Mouse (Mus musculus) heart, embryonic 13.5 days (tissue): ENCODE results near the gene Eef1g. TPM values are rescaled to one million over a fixed set of nuclear protein-coding genes. Genes with fewer than 3 reads are reported as not detected.

Source experiments
- ATAC-seq: fragments of 200-750 bp; cut with Nextera tagmentation; 2 replicates; pipeline ENCODE4 v1.8.0; 2017; ENCODE audit warnings: moderate TSS enrichment; ENCODE audit not compliant: insufficient number of reproducible peaks, low FRiP score, low TSS enrichment; ENCODE audit errors: extremely low read depth
- H3K27ac ChIP-seq: fragments of 300-500 bp; sonication (generic); replicated peaks from 2 replicates; pipeline ENCODE4 v1.5.1; 2015; ENCODE audit warnings: moderate library complexity, mild to moderate bottlenecking, inconsistent platforms
- H3K27me3 ChIP-seq: fragments of 300-500 bp; sonication (generic); replicated peaks from 2 replicates; pipeline ENCODE4 v1.6.1; 2015; ENCODE audit warnings: mild to moderate bottlenecking, inconsistent platforms
- H3K36me3 ChIP-seq: fragments of 300-500 bp; sonication (generic); 2 replicates; pipeline ENCODE4 v1.6.1; 2015; ENCODE audit warnings: mild to moderate bottlenecking, inconsistent platforms
- H3K4me1 ChIP-seq: fragments of 300-500 bp; sonication (generic); 2 replicates; pipeline ENCODE4 v1.6.1; 2015; ENCODE audit warnings: inconsistent platforms
- H3K4me2 ChIP-seq: fragments of 300-500 bp; sonication (generic); 2 replicates; pipeline ENCODE4 v1.6.1; 2015; ENCODE audit warnings: inconsistent platforms, mild to moderate bottlenecking, moderate library complexity
- H3K4me3 ChIP-seq: fragments of 300-500 bp; sonication (generic); 2 replicates; pipeline ENCODE4 v1.5.1; 2015; ENCODE audit warnings: moderate library complexity, mild to moderate bottlenecking, inconsistent platforms
- H3K9ac ChIP-seq: fragments of 300-500 bp; sonication (generic); 2 replicates; pipeline ENCODE4 v1.6.1; 2015; ENCODE audit warnings: inconsistent platforms, mild to moderate bottlenecking, moderate library complexity
- H3K9me3 ChIP-seq: fragments of 300-500 bp; sonication (generic); 2 replicates; pipeline ENCODE4 v1.6.1; 2016; ENCODE audit warnings: inconsistent platforms
- WGBS: fragments of 180-500 bp; shearing (Covaris S2); methylation state at CpG from one replicate; pipeline ENCODE4 v1.1.7; 2015; ENCODE audit warnings: mixed read lengths; 5-methylcytosine and 5-hydroxymethylcytosine counted together
- polyA plus RNA-seq: library from polyadenylated mRNA; unstranded; fragments of >200 nt; fragmentation: Nextera tagmentation; extraction: Ambion mirVana; gene quantifications from 2 replicates; pipeline ENCODE4 v1.2.1, GENCODE M21; 2015

The Eef1g gene
- polyA plus RNA-seq, 1 experiment from 2014 or later: 251 TPM

DNA sequence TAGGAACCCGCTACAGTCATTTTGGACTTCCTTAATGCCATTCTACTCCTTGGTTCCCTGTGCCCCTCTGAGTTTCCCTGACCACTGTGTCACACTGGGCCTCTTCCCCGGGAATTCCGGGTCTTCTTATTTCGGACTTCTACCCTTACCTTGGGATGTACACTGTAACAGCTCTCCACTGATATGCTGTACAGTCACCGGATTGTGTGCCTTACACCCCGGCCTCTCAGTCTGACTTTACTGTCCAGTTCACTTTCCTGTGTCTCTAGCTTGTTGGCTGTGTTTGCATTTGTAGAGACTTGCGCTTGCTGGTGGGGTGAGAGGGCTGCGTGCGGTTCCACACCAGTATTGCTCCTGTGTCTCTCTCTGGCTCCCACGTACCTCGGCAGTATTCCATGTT, 36.7 kb upstream of the Eef1g start:
- 6% methylated on average over 11 of the region's 11 CpGs for WGBS
- Histone ChIP-seq H3K9ac (peak overlapping the region; percentile 91), H3K4me3 (peak overlapping the region; percentile 89), H3K4me2 (peak overlapping the region; percentile 87), H3K27me3 (no peaks in the 10 kb centered on the region), H3K9me3 (no peaks in the 10 kb centered on the region), H3K4me1 (peaks cover 21% of the 10 kb centered on the region), H3K27ac (peak overlapping the region; percentile 82), H3K36me3 (peaks cover 60% of the 10 kb centered on the region)
- ATAC-seq: no peak

DNA sequence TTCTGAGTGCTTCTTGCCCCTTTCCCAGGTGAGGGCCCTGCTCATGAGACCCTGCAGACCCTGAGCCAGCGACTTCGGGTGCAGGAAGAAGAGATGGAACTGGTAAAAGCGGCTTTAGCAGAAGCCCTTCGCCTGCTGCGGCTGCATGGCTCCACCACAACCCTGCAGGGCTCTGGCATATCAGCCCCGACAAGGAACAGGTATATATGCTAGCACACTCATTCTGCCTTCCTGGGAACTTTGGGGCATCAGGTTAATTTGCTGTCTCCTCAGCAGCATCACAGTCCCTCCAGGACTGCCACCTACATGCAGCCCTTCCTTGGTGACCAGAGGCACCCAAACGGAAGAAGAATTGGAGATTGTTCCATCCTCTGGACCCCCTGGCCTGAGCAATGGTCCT, 36.1 kb upstream of the Eef1g start:
- no peaks in the 10 kb centered on the region for H3K27me3 ChIP-seq
- no peak overlapping the region for H3K27ac ChIP-seq
- WGBS: 74% methylated on average over 7 of the region's 7 CpGs
- no peaks in the 10 kb centered on the region for H3K9me3 ChIP-seq
- H3K4me1 ChIP-seq: peaks cover 21% of the 10 kb centered on the region
- peaks cover 60% of the 10 kb centered on the region for H3K36me3 ChIP-seq
- H3K9ac ChIP-seq: peak overlapping the region; percentile 91
- no peak for ATAC-seq
- H3K4me3 ChIP-seq: peak overlapping the region; percentile 89
- peak overlapping the region; percentile 87 for H3K4me2 ChIP-seq

DNA sequence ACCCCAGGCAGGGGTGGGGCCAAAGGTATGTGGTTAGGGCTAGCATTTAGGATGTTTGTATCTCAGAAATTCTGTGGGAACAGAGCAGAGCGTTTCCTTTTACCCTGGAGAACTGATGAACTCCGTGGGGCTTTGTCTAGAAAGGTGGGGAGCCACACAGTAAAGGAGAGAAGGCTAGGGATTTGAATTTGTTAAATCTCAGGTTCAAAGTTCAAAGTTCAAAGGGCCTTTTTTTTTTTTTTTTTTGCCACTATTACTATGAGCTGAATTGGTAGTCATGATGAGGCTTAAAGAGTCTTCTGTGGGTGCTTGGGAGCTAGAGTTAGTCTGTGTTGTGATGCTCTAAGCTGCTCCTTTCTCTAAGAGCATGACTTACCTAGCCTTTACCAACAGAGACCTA, 30.1 kb upstream of the Eef1g start:
- Histone ChIP-seq H3K9ac (no peak overlapping the region), H3K9me3 (no peaks in the 10 kb centered on the region), H3K36me3 (peaks cover 69% of the 10 kb centered on the region), H3K4me3 (no peak overlapping the region), H3K4me1 (peaks cover 9% of the 10 kb centered on the region), H3K4me2 (no peak overlapping the region), H3K27me3 (no peaks in the 10 kb centered on the region), H3K27ac (no peak overlapping the region)
- no peak for ATAC-seq
- WGBS: 78% methylated on average over 2 of the region's 2 CpGs

DNA sequence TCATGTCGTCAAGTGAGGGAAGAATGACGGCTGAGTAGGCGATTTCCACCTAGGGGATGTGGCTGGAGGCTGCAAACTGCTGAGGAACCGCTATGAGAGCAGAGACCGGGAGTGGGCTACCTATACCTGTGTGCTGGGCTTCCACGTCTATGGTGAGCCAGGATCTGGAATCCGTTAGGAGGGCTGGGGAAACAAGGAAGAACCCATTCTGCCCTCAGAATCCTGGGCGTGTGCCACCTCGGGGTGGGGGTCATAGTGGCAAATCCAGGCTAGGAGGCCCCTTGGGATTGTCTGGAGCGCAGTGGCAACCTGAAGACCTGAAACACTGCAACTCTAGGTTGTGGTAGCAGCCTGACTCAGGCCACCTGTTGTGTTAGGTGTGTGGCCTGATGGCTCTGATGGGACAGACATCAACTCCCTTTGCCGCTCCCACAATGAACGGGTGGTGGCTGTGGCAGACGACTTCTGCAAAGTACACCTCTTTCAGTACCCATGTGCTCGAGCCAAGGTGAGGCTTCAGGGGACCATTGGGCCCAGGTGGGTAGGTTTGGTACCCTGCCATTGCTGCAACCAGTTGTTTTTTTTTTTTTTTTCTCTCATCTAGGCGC, 26.2 kb upstream of the Eef1g start:
- Histone ChIP-seq H3K4me2 (peak overlapping the region; percentile 82), H3K4me3 (peak overlapping the region; percentile 92), H3K9ac (peak overlapping the region; percentile 98), H3K27ac (peak overlapping the region; percentile 77; the same call in 1 of the 2 replicates), H3K4me1 (peaks cover 39% of the 10 kb centered on the region), H3K36me3 (peaks cover 56% of the 10 kb centered on the region), H3K9me3 (no peaks in the 10 kb centered on the region), H3K27me3 (no peaks in the 10 kb centered on the region)
- WGBS: 83% methylated on average over 15 of the region's 15 CpGs
- no peak for ATAC-seq

DNA sequence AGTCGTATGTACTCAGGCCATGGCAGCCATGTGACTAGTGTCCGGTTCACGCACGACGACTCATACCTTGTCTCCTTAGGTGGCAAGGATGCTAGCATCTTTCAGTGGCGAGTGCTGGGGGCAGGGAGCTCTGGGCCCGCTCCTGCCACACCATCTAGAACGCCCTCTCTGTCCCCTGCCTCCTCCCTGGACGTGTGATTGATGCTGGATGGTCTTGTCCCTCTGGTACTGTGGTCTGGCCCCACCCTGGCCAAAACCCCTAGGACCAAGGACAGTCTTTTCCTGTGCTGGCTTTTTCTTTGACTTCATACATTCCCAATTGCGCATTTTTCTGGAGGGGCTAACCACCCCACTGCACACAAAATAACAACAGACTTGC, 25.7 kb upstream of the Eef1g start:
- Histone ChIP-seq H3K4me1 (peaks cover 39% of the 10 kb centered on the region), H3K36me3 (peaks cover 58% of the 10 kb centered on the region), H3K4me3 (peak overlapping the region; percentile 92), H3K27ac (peak overlapping the region; percentile 77), H3K27me3 (no peaks in the 10 kb centered on the region), H3K9me3 (no peaks in the 10 kb centered on the region), H3K9ac (peak overlapping the region; percentile 98), H3K4me2 (peak overlapping the region; percentile 82)
- no peak for ATAC-seq
- WGBS: 33% methylated on average over 10 of the region's 10 CpGs

DNA sequence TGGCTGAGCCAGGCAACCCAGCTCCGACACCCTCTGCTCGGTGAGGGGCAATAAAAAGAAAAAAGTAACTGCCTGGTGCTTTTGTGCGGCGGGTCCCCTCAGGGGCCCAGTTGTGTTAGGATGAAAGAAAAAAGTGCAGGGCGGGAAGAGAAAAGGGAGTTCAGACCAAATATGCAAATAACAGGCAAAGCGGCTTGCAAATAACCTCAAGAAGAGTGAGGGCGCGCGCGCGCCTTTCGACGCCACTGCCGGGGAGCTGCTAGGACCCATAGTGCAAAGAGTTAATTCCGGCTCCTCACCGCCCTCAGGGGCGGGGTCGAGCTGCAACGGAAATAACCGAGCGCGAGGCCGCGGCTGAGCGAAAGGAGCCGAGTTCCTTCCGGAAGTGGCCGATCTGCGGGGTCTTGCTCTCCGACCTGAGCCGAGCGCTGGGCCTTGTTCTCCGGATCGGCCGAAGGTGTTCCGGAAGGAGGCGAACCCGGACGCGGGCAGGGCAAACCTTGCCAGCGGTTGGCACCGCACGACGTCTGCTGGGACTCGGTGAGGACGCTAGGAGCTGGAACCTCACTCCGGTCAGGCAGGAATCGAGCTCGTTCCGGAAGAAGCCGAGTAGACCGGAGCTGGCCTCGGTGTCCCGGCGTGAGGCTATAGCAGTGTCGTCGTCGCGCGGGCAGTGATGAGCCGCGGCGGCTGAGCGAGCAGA, 25.2 kb upstream of the Eef1g start, which contains the start of gene Mta2:
TSS of gene Mta2 (plus strand) at position 361 of the 703 bp plus-strand sequence.
- Histone ChIP-seq H3K27ac (peak within 1 kb of the TSS; percentile 98), H3K27me3 (no peaks in the 10 kb centered on the region), H3K4me2 (peak within 1 kb of the TSS; percentile 82), H3K9me3 (no peaks in the 10 kb centered on the region), H3K36me3 (peaks cover 58% of the 10 kb centered on the region), H3K9ac (peak within 1 kb of the TSS; percentile 98), H3K4me1 (peaks cover 39% of the 10 kb centered on the region), H3K4me3 (peak within 1 kb of the TSS; percentile 92)
- under 1% methylated on average over 64 of the region's 64 CpGs for WGBS
- peak; percentile 78 for ATAC-seq

DNA sequence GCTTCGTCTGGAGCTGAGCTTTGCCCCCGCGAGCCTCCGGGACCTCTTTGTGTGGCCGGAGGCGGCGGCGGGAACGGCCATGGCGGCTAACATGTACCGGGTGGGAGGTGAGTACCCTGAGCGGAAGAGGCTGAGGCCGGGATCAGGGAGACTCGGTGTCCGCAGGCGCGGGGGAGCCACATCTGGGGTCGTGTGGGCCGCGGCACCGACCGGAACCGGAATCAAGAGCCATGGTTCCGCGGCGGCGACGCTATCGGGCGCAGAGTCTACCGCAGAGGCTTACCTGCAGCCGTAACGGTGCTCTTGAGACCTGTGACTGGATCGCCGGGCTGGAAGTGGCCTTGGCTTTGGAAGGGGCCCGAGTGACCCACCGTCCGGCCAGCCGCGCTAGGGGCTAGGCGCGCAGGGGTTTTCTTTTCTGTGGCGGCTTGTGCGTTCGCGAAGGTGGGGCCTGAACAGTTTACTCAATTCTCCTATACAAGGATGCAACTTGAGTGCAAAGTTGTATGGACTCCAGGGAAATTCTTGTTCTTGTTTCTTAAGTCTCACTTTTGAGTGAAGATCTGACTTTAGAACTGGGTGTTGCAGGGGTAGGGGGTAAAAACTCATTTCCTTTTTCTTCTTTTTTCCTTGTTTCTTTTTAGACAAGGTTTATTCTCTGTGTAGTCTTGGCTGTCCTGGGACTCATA, 24.4 kb upstream of the Eef1g start:
- Histone ChIP-seq H3K9ac (peak overlapping the region; percentile 98), H3K4me1 (peaks cover 39% of the 10 kb centered on the region), H3K4me2 (peak overlapping the region; percentile 82), H3K27me3 (no peaks in the 10 kb centered on the region), H3K27ac (peak overlapping the region; percentile 98), H3K4me3 (peak overlapping the region; percentile 92), H3K9me3 (no peaks in the 10 kb centered on the region), H3K36me3 (peaks cover 58% of the 10 kb centered on the region)
- WGBS: under 1% methylated on average over 46 of the region's 46 CpGs
- peak; percentile 20; the same call in 1 of the 2 replicates for ATAC-seq

DNA sequence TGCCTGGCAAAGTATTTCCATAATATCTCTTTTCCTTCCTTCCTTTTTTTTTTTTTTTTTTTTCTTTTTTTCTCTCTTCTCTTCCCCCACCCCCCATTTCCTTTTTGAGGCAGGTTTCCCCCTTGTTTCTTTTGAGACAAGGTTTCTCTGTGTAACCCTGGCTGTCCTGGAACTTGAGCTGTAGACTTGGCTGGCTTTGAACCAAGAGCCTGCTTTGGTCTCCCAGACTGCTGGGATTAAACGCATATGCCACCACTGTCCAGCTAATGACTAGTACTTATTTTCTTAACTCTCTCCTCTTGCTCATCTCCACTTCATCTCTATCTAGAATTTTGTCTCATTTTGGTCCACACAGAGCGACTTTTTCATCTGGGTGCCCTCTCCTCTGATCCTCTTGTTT, 23.8 kb upstream of the Eef1g start:
- peak overlapping the region; percentile 92 for H3K4me3 ChIP-seq
- no peaks in the 10 kb centered on the region for H3K27me3 ChIP-seq
- peak overlapping the region; percentile 98; the same call in 1 of the 2 replicates for H3K27ac ChIP-seq
- WGBS: 60% methylated on average over 2 of the region's 2 CpGs
- peak overlapping the region; percentile 98 for H3K9ac ChIP-seq
- no peaks in the 10 kb centered on the region for H3K9me3 ChIP-seq
- peaks cover 39% of the 10 kb centered on the region for H3K4me1 ChIP-seq
- H3K4me2 ChIP-seq: peak overlapping the region; percentile 82
- ATAC-seq: no peak
- H3K36me3 ChIP-seq: peaks cover 59% of the 10 kb centered on the region

DNA sequence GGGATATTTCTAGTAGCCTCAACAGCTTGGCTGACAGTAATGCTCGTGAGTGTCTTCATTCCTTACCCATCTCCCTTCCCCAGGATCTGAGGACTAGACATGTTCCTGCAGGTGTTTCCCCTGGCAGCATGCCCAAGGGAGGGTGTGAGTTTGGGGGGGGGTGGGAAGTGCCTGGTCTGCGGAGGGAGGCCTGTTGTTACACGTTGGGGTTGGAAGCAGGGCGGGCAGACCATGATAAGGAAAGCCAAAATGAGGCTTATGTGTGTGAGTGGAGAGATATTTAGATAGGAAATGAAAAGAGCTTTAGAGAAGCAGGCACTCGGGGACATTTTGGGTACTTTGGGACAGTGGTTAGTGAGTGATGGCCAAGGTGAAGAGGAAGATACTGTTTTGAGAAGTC, 22.8 kb upstream of the Eef1g start:
- peaks cover 59% of the 10 kb centered on the region for H3K36me3 ChIP-seq
- H3K4me1 ChIP-seq: peaks cover 39% of the 10 kb centered on the region
- no peaks in the 10 kb centered on the region for H3K9me3 ChIP-seq
- H3K27ac ChIP-seq: peak overlapping the region; percentile 46
- peak overlapping the region; percentile 82 for H3K4me2 ChIP-seq
- no peak for ATAC-seq
- WGBS: 36% methylated on average over 5 of the region's 5 CpGs
- peak overlapping the region; percentile 98 for H3K9ac ChIP-seq
- no peaks in the 10 kb centered on the region for H3K27me3 ChIP-seq
- H3K4me3 ChIP-seq: peak overlapping the region; percentile 92

DNA sequence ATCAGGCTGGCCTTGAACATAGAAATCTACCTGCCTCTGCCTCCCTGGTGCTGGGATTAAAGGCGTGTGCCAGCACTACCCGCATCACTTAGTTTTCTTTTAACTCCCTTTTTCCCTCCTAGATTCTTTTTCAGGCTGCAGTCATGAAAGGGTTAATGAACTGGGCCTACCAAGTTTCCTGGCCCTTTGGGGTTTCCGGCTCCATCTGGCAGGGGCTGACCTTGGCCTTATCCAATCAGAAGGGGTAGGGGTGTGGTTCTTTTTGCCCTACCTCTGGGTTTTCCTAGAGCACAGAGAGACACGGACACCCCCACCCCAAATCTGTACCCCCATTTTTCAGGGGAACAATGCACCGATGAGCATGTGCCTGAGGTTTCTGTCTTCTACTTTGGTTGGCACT, 22.1 kb upstream of the Eef1g start:
- peaks cover 39% of the 10 kb centered on the region for H3K4me1 ChIP-seq
- H3K9ac ChIP-seq: peak overlapping the region; percentile 98
- peak overlapping the region; percentile 92 for H3K4me3 ChIP-seq
- peak overlapping the region; percentile 82 for H3K4me2 ChIP-seq
- H3K27ac ChIP-seq: peak overlapping the region; percentile 55
- ATAC-seq: no peak
- 29% methylated on average over 5 of the region's 5 CpGs for WGBS
- no peaks in the 10 kb centered on the region for H3K9me3 ChIP-seq
- peaks cover 59% of the 10 kb centered on the region for H3K36me3 ChIP-seq
- H3K27me3 ChIP-seq: no peaks in the 10 kb centered on the region

DNA sequence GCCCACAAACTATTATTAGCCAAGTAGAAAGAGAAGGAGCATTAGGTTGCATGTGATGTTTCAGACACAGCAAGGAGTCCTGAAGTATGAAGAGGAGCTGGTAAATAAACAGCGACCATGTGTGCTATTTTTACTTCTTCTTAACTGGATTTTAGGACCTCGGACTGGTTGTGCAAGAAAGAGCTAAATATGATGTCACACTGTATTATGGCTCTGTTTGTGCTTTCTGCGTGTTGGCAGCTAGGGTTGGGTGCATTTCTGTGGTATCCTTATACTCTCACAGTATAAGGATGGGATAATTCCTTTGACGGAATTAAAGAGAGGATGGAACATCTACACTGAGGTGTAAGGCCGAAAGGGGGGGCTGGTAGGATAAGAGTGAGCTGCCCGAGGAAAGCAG, 21.6 kb upstream of the Eef1g start:
- H3K27me3 ChIP-seq: no peaks in the 10 kb centered on the region
- H3K4me2 ChIP-seq: peak overlapping the region; percentile 82
- no peak for ATAC-seq
- peaks cover 64% of the 10 kb centered on the region for H3K36me3 ChIP-seq
- H3K4me1 ChIP-seq: peaks cover 39% of the 10 kb centered on the region
- peak overlapping the region; percentile 98 for H3K9ac ChIP-seq
- H3K9me3 ChIP-seq: no peaks in the 10 kb centered on the region
- peak overlapping the region; percentile 55 for H3K27ac ChIP-seq
- H3K4me3 ChIP-seq: peak overlapping the region; percentile 92
- WGBS: 72% methylated on average over 6 of the region's 6 CpGs
